Mouse (Mus musculus): ENCODE results near the gene BC025446. TPM values are rescaled to one million over a fixed set of nuclear protein-coding genes. Genes with fewer than 3 reads are reported as not detected.

BC025446 gene
- total and polyA plus RNA-seq, 3 experiments: not detected

DNA sequence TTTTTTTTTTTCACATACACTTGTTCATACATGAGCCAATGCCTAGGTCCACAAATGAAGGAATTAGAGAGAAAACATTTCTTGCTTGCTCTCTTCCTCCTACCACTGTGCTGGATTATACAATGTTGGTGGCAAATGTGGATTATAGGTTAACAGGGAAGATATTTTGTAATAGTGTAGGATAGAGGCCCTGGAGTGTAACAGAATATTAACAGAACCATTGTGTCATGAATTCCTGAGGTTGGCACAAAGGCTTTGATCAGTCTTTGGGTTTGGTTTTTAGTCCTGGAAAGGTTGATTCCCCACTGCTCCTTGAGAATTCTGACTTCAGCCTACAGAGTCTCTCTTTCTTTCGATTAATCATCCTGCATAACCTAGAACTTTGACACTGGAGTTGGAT, 50.5 kb downstream of the BC025446 start:
- DNase-seq: no peak
- no peak overlapping the region for H3K27ac ChIP-seq
- TF ChIP-seq EP300 (IDR thresholded peaks at IDR 0.05; ENCODE audit: insufficient read depth, low read depth, low read length) (no peak), CTCF (IDR thresholded peaks at IDR 0.05) (no peak), POLR2A (IDR thresholded peaks at IDR 0.05; ENCODE audit: insufficient read depth, low read depth, low read length) (no peak)
- no peaks in the 10 kb centered on the region for H3K79me2 ChIP-seq (replicated peaks; ENCODE audit: control insufficient read depth, insufficient read depth, low read length)
- intact Hi-C loops (cut with DNase I): no loop called here
- no peaks in the 10 kb centered on the region for H3K27me3 ChIP-seq (ENCODE audit: control insufficient read depth, insufficient read depth, low read length)
- H3K36me3 ChIP-seq (ENCODE audit: control insufficient read depth, insufficient read depth, low read length): no peaks in the 10 kb centered on the region
- H3K9ac ChIP-seq (ENCODE audit: low read depth, low read length): no peak overlapping the region
- no peak overlapping the region for H3K4me3 ChIP-seq
- WGBS: 58% methylated on average over 1 of the region's 1 CpGs
- no peaks in the 10 kb centered on the region for H3K4me1 ChIP-seq (ENCODE audit: control insufficient read depth, insufficient read depth, low read length)

DNA sequence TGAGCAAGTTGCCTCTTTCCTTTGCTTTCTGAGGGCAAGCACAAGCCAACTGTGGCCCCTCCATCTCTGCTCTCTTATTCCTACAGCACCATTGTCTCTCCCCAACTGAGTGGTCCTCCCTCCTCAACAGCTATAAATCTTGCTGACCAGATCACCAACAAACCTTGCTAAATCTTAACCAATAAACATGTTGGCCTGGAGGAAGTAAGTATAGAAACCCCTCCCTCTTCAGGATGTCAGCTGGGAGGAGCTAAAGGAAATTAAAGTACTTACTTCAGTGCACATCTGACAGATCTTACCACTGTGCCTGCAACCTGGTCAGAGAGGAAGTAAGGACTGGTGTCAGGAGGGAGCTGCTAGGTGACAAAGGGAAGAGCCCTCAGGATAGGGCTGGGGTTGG, 51.9 kb downstream of the BC025446 start, which contains the start of gene Ly6f:
Ly6f (plus strand) TSS at position 301 of the 400 bp plus-strand sequence.
- H3K9ac ChIP-seq (ENCODE audit: low read depth, low read length): no peak within 1 kb of the TSS
- TF ChIP-seq EP300 (IDR thresholded peaks at IDR 0.05; ENCODE audit: insufficient read depth, low read depth, low read length) (no peak), CTCF (IDR thresholded peaks at IDR 0.05) (no peak), POLR2A (IDR thresholded peaks at IDR 0.05; ENCODE audit: insufficient read depth, low read depth, low read length) (no peak)
- H3K4me3 ChIP-seq: no peak within 1 kb of the TSS
- intact Hi-C loops (cut with DNase I): no loop called here
- H3K27me3 ChIP-seq (ENCODE audit: control insufficient read depth, insufficient read depth, low read length): no peaks in the 10 kb centered on the region
- no peaks in the 10 kb centered on the region for H3K79me2 ChIP-seq (replicated peaks; ENCODE audit: control insufficient read depth, insufficient read depth, low read length)
- no peak for DNase-seq
- H3K27ac ChIP-seq: no peak within 1 kb of the TSS
- no peaks in the 10 kb centered on the region for H3K36me3 ChIP-seq (ENCODE audit: control insufficient read depth, insufficient read depth, low read length)
- H3K4me1 ChIP-seq (ENCODE audit: control insufficient read depth, insufficient read depth, low read length): no peaks in the 10 kb centered on the region

DNA sequence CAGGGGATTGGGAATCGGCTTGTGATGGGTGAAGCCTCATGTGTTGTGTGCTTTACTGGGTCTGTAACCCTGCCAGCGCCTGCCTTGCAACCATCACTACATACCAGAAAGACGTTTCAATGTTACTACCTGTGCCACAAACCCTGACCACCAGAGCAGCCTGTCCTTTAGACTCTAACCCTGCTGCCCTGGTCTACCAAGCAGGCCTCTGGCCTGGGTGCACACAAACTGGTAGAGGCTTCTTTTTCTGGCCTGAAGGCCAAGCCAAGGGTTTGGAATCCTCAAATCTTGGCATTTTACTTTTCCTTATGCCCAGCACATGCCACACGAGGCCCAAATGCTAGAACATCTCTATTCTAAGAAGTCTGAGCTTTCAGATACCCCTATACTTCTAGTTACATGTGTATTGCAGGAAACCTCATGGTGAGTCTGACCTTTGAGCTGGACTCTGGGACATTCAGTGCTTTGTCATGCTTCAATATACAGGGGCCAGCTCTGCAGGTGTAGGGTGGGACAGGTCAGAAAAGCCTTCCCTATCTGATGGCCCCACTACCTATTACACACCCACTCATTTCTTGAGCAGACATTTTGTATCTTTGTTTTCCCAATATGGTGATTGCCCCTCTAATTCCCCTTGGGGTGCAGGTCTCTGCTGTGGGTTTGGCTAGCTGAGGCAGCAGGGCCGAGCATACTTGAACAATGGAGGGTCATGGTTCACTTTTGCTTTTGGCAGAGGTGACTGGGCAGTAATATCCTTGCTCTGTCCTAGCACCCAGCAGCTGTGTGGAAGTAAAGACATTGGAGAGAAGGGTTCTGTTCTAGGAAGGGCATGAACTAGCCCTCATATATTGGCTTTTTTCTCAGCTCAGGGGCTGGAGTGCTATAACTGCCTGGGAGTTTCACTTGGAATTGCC, 53.0 kb downstream of the BC025446 start:
- no peak for DNase-seq
- TF ChIP-seq POLR2A (IDR thresholded peaks at IDR 0.05; ENCODE audit: insufficient read depth, low read depth, low read length): no peak
- no peak for TF ChIP-seq EP300 (IDR thresholded peaks at IDR 0.05; ENCODE audit: insufficient read depth, low read depth, low read length)
- no peak for TF ChIP-seq CTCF (IDR thresholded peaks at IDR 0.05)
- WGBS: 69% methylated on average over 5 of the region's 5 CpGs
- Histone ChIP-seq H3K4me1 (ENCODE audit: control insufficient read depth, insufficient read depth, low read length) (no peaks in the 10 kb centered on the region), H3K4me3 (no peak overlapping the region), H3K79me2 (replicated peaks; ENCODE audit: control insufficient read depth, insufficient read depth, low read length) (no peaks in the 10 kb centered on the region), H3K27me3 (ENCODE audit: control insufficient read depth, insufficient read depth, low read length) (no peaks in the 10 kb centered on the region), H3K9ac (ENCODE audit: low read depth, low read length) (no peak overlapping the region), H3K27ac (no peak overlapping the region), H3K36me3 (ENCODE audit: control insufficient read depth, insufficient read depth, low read length) (no peaks in the 10 kb centered on the region)
- intact Hi-C loops (cut with DNase I): no loop called here

DNA sequence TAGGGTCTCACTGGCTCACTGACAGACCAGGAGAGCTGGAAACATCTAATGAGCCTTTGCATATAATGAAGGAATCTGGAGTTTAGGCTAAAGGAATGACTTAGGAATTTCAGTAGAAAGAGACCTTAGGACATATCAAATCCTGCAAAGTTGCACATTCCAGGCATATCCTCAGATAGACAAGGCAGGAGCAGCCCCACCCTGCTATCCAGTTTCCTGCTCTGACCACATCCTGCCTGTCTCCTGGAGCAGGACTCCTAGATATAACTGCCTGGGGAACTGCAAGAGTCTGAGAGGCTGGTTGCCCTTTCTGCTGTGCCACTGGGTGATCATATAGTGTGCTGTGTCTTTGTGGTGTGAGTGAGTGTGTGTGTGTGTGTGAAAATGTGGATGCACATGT, 54.0 kb downstream of the BC025446 start:
- Histone ChIP-seq H3K4me1 (ENCODE audit: control insufficient read depth, insufficient read depth, low read length) (no peaks in the 10 kb centered on the region), H3K4me3 (no peak overlapping the region), H3K9ac (ENCODE audit: low read depth, low read length) (no peak overlapping the region), H3K79me2 (replicated peaks; ENCODE audit: control insufficient read depth, insufficient read depth, low read length) (no peaks in the 10 kb centered on the region), H3K27ac (no peak overlapping the region), H3K36me3 (ENCODE audit: control insufficient read depth, insufficient read depth, low read length) (no peaks in the 10 kb centered on the region), H3K27me3 (ENCODE audit: control insufficient read depth, insufficient read depth, low read length) (no peaks in the 10 kb centered on the region)
- TF ChIP-seq CTCF (IDR thresholded peaks at IDR 0.05) (no peak), POLR2A (IDR thresholded peaks at IDR 0.05; ENCODE audit: insufficient read depth, low read depth, low read length) (no peak), EP300 (IDR thresholded peaks at IDR 0.05; ENCODE audit: insufficient read depth, low read depth, low read length) (no peak)
- no peak for DNase-seq
- intact Hi-C loops (cut with DNase I): no loop called here

DNA sequence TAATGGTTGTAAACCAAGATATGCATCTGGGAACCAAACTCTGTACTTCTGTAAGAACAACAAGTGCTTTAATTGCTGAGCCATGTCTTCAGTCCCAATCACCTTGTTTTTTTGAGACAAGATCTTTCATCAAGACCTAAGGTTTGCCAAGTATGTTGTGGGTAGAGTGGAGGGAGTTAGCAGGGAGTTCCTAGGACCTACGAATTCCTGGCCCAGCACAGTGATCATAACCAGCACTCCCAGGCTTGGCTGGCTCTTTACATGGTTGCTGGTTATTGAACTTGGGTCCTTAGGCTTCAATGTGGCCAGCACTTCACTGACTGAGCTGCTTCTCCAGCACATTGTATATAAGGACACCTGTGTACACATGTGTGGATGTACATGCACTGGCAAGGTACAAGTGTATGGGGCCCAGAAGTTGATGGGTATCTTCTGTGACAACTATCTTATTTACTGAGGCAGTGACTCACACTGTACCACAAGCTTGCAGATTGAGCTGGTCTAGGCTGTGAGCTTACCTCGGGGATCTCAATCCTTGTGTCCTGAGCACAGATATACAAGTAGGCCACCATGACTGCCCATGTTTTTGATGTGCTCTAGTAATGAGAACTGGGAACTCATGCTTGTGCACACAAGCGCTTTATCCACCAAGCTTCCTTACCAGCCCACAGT, 54.7 kb downstream of the BC025446 start:
- intact Hi-C loops (cut with DNase I): no loop called here
- DNase-seq: no peak
- no peaks in the 10 kb centered on the region for H3K79me2 ChIP-seq (replicated peaks; ENCODE audit: control insufficient read depth, insufficient read depth, low read length)
- H3K27me3 ChIP-seq (ENCODE audit: control insufficient read depth, insufficient read depth, low read length): no peaks in the 10 kb centered on the region
- no peak overlapping the region for H3K27ac ChIP-seq
- no peak overlapping the region for H3K9ac ChIP-seq (ENCODE audit: low read depth, low read length)
- H3K36me3 ChIP-seq (ENCODE audit: control insufficient read depth, insufficient read depth, low read length): no peaks in the 10 kb centered on the region
- TF ChIP-seq EP300 (IDR thresholded peaks at IDR 0.05; ENCODE audit: insufficient read depth, low read depth, low read length) (no peak), POLR2A (IDR thresholded peaks at IDR 0.05; ENCODE audit: insufficient read depth, low read depth, low read length) (no peak)
- no peaks in the 10 kb centered on the region for H3K4me1 ChIP-seq (ENCODE audit: control insufficient read depth, insufficient read depth, low read length)
- 73% methylated on average over 3 of the region's 3 CpGs for WGBS
- H3K4me3 ChIP-seq: no peak overlapping the region

DNA sequence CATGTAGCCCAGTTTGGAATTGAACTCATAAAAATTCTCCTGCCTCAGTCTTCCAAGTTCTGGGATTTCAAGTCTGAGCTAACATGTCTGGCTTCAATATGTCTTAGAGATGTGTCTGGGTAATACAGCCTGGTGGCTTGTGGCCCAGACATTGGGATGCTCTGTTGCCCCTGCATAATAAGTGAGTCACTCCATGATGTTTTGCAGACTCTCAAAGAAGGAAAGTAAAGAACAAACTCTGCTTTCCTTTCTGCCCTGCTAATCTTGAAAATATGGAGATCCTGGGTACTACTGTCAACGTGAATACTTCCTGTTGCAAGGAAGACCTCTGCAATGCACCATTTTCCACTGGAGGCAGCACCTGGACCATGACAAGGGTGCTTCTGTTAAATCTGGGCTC, 55.2 kb downstream of the BC025446 start:
- Histone ChIP-seq H3K27ac (no peak overlapping the region), H3K36me3 (ENCODE audit: control insufficient read depth, insufficient read depth, low read length) (no peaks in the 10 kb centered on the region), H3K27me3 (ENCODE audit: control insufficient read depth, insufficient read depth, low read length) (no peaks in the 10 kb centered on the region), H3K4me3 (no peak overlapping the region), H3K9ac (ENCODE audit: low read depth, low read length) (no peak overlapping the region), H3K79me2 (replicated peaks; ENCODE audit: control insufficient read depth, insufficient read depth, low read length) (no peaks in the 10 kb centered on the region), H3K4me1 (ENCODE audit: control insufficient read depth, insufficient read depth, low read length) (no peaks in the 10 kb centered on the region)
- WGBS: 41% methylated on average over 1 of the region's 1 CpGs
- intact Hi-C loops (cut with DNase I): no loop called here
- DNase-seq: no peak
- TF ChIP-seq POLR2A (IDR thresholded peaks at IDR 0.05; ENCODE audit: insufficient read depth, low read depth, low read length): no peak
- TF ChIP-seq CTCF (IDR thresholded peaks at IDR 0.05): no peak
- TF ChIP-seq EP300 (IDR thresholded peaks at IDR 0.05; ENCODE audit: insufficient read depth, low read depth, low read length): no peak

Data from heart, adult 2 months (tissue).